Mouse (Mus musculus) adrenal gland, postnatal 25 days (tissue): ENCODE measurements around the gene Ccdc136. TPM values are rescaled to one million over a fixed set of nuclear protein-coding genes. Genes with fewer than 3 reads are reported as not detected.

Source experiments
- DNase-seq: peaks from one replicate; pipeline ENCODE4 v3.0.0; 2021; ENCODE audit warnings: mixed read lengths
- microRNA-seq, 2 experiments: library from miRNA; unstranded; fragments of <30 nt; microRNA quantifications; one replicate each; pipeline ENCODE4 v1.2.0; 2021
- total RNA-seq: library from RNA; stranded (reverse); gene quantifications from 2 replicates; pipeline ENCODE4 v1.2.3, GENCODE M21; 2021

Ccdc136 gene
- total RNA-seq, 1 experiment from 2014 or later: 4.7 TPM

GRCm38 (mm10) chr6:29439251-29439650 lies 43.1 kb downstream of the Ccdc136 start:
- no peak for DNase-seq

GRCm38 (mm10) chr6:29439789-29440188 lies 43.7 kb downstream of the Ccdc136 start:
- no peak for DNase-seq

GRCm38 (mm10) chr6:29444773-29445172 lies 48.7 kb downstream of the Ccdc136 start:
- peak; percentile 46 for DNase-seq

- no peak for DNase-seq
Measured at GRCm38 (mm10) chr6:29445354-29445753, 49.2 kb downstream of the Ccdc136 start.

- DNase-seq: no peak
Measured at GRCm38 (mm10) chr6:29449858-29450257, 53.7 kb downstream of the Ccdc136 start.

- no peak for DNase-seq
Measured at GRCm38 (mm10) chr6:29450667-29451066, 54.6 kb downstream of the Ccdc136 start.

- no peak for DNase-seq
Measured at GRCm38 (mm10) chr6:29461502-29461901, 65.4 kb downstream of the Ccdc136 start.

GRCm38 (mm10) chr6:29463388-29463787 lies 67.3 kb downstream of the Ccdc136 start:
- no peak for DNase-seq

- peak; percentile 93 for DNase-seq
Measured at GRCm38 (mm10) chr6:29467583-29468354, 71.7 kb downstream of the Ccdc136 start, which contains the start of gene Atp6v1f. Gene Atp6v1f, plus strand, starts transcription at chr6:29467718.

- no peak for DNase-seq
Measured at GRCm38 (mm10) chr6:29468851-29469250, 72.7 kb downstream of the Ccdc136 start.

- DNase-seq: no peak
Measured at GRCm38 (mm10) chr6:29471137-29471536, 75.0 kb downstream of the Ccdc136 start, which contains the start of gene Atp6v1fnb. Gene Atp6v1fnb, plus strand, starts transcription at chr6:29471437.

GRCm38 (mm10) chr6:29473941-29474691 lies 78.0 kb downstream of the Ccdc136 start:
- DNase-seq: peak; percentile 90

- DNase-seq: peak; percentile 23
Measured at GRCm38 (mm10) chr6:29474736-29475135, 78.6 kb downstream of the Ccdc136 start.

Small RNA genes within 50 kb of the gene (microRNA-seq; reads per million reads assigned to microRNA genes)
- gene Gm26220: 0 to 1.4 reads per million in 2 experiments
- 0 reads per million in 2 experiments for gene Gm44354

Other genes starting within 250 kb of the Ccdc136 start
- gene Rbm28, start 231.3 kb upstream of the Ccdc136 start, total RNA-seq: 33.1 and 34.2 TPM in 2 replicates
- gene Prrt4, start 216.7 kb upstream of the Ccdc136 start, total RNA-seq: 2.9 and 6.2 TPM in 2 replicates
- 76.4 and 81.1 TPM in 2 replicates for gene Impdh1, start 179.9 kb upstream of the Ccdc136 start, total RNA-seq
- gene Hilpda, start 123.8 kb upstream of the Ccdc136 start, total RNA-seq: 4.3 and 7.4 TPM in 2 replicates
- gene Fam71f2, start 116.7 kb upstream of the Ccdc136 start, total RNA-seq: 0.33 TPM in 1 of 2 replicates, not detected in the other
- gene Fam71f1, start 77.2 kb upstream of the Ccdc136 start, total RNA-seq: not detected in 2 replicates
- gene Calu, start 48.2 kb upstream of the Ccdc136 start, total RNA-seq: 126 and 127 TPM in 2 replicates
- gene Opn1sw, start 7.8 kb upstream of the Ccdc136 start, total RNA-seq: 0.12 TPM in 1 of 2 replicates, not detected in the other
- 1.4 and 1.8 TPM in 2 replicates for gene Flnc, start 36.9 kb downstream of the Ccdc136 start, total RNA-seq
- gene Atp6v1f, start 71.4 kb downstream of the Ccdc136 start, total RNA-seq: 195 TPM in 2 replicates
- not detected in 2 replicates for gene Atp6v1fnb, start 75.1 kb downstream of the Ccdc136 start, total RNA-seq
- 2.6 and 3.1 TPM in 2 replicates for gene Kcp, start 111.6 kb downstream of the Ccdc136 start, total RNA-seq
- 2.6 and 4.6 TPM in 2 replicates for gene Irf5, start 130.3 kb downstream of the Ccdc136 start, total RNA-seq
- gene Tnpo3, start 213.6 kb downstream of the Ccdc136 start, total RNA-seq: 60.6 and 60.9 TPM in 2 replicates